Mouse (Mus musculus) heart, postnatal 10 days (tissue): ENCODE results near the gene Stx3. TPM values are rescaled to one million over a fixed set of nuclear protein-coding genes. Genes with fewer than 3 reads are reported as not detected.

Experiments
- DNase-seq, 2 experiments: peaks; one replicate each; pipeline ENCODE4 v3.0.0; 2021
- intact Hi-C: fragments of 180-260 bp; cut with DNase I; formaldehyde crosslinking; loops from one replicate; pipeline ENCODE4 v1.15.1; 2025
- total RNA-seq, 2 experiments: library from RNA; stranded (reverse); gene quantifications; 2 replicates each; pipeline ENCODE4 v1.2.3; 2021

Gene Stx3
- total RNA-seq, 2 experiments from 2014 or later = 5.9 to 8.4 TPM

GRCm38 (mm10) chr19:11745680-11746079 lies 73.5 kb downstream of the Stx3 start:
- DNase-seq = no peak
- intact Hi-C loops = no loop called here

GRCm38 (mm10) chr19:11736455-11736854 lies 82.7 kb downstream of the Stx3 start:
- no peak for DNase-seq
- intact Hi-C loops = no loop called here

DNA sequence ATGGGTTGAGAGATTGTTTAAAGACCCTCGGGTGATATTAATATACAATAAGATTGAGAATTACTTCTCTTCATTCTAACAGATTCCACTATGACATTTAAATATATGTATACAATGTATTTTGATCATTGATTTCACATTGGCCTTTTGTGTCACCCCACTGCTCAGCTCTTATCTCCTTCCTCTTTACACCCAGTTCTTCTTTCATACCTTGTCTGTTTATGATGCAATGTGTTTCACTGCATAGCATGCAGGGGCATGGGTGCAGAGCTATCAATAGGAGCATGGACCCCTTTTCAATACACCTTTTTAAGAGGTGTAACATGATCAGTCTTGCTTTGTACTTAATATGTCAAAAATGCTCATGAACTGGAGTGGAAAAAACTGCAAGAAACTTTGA lies 88.9 kb downstream of the Stx3 start:
- DNase-seq = no peak
- intact Hi-C loops = no loop called here

GRCm38 (mm10) chr19:11727304-11727703 lies 91.9 kb downstream of the Stx3 start:
- no peak for DNase-seq
- intact Hi-C loops = no loop called here

DNA sequence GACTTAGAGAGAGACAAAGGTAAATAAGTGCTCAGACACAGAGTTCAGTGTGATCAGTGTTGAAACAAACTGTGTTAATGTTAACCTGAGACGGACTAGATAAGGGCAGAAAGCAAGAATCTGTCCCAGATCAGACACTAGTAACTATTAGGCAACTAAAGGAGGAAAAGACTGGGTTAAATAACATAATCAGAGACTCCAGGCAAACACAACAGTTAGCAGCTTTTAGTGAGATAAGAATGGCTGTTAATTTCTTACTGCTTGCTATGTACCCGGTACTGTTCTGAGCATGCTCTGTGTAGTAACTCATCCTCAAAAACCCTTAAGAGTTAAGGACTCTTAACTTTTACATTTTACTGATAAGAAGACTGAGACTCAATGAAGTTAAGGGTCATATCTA lies 93.3 kb downstream of the Stx3 start:
- DNase-seq = no peak
- intact Hi-C loops = no loop called here

Other genes with a start within 250 kb of the Stx3 start
- gene Ms4a6d, start 214.6 kb downstream of the Stx3 start, total RNA-seq = 1 to 10 TPM; 1.5 to 2.7 TPM
- under 1 TPM in 1 of 2 experiments, not detected in 1; 0.47 TPM for gene Ms4a2, start 195.7 kb downstream of the Stx3 start, total RNA-seq
- gene Ms4a3, start 178.6 kb downstream of the Stx3 start, total RNA-seq = not detected
- not detected for gene Oosp2, start 158.8 kb downstream of the Stx3 start, total RNA-seq
- gene Oosp1, start 128.3 kb downstream of the Stx3 start, total RNA-seq = not detected
- gene Oosp3, start 122.3 kb downstream of the Stx3 start, total RNA-seq = not detected
- not detected for gene Gif, start 71.8 kb downstream of the Stx3 start, total RNA-seq
- gene Mrpl16, start 49.0 kb downstream of the Stx3 start, total RNA-seq = 10 to 100 TPM; 90.2 to 93.8 TPM
- not detected for gene Olfr1417, start 19.8 kb upstream of the Stx3 start, total RNA-seq
- gene Olfr1418, start 41.7 kb upstream of the Stx3 start, total RNA-seq = not detected
- gene Olfr1419, start 55.7 kb upstream of the Stx3 start, total RNA-seq = not detected
- gene Olfr1420, start 67.2 kb upstream of the Stx3 start, total RNA-seq = not detected
- gene Patl1, start 93.0 kb upstream of the Stx3 start, total RNA-seq = 10 to 100 TPM; 33.2 to 33.8 TPM
- 10 to 100 TPM; 74.0 to 83.6 TPM for gene Osbp, start 146.5 kb upstream of the Stx3 start, total RNA-seq
- gene Olfr1423, start 221.9 kb upstream of the Stx3 start, total RNA-seq = not detected
- gene Olfr1424, start 243.3 kb upstream of the Stx3 start, total RNA-seq = not detected